Mouse (Mus musculus) hindbrain, embryonic 11.5 days (tissue): ENCODE results near the gene Galnt4. TPM values are rescaled to one million over a fixed set of nuclear protein-coding genes. Genes with fewer than 3 reads are reported as not detected.

Experiments
- ATAC-seq: fragments of 200-750 bp; cut with Nextera tagmentation; 2 replicates; pipeline ENCODE4 v1.8.0; 2017; ENCODE audit warnings: mild to moderate bottlenecking, moderate TSS enrichment, moderate library complexity; ENCODE audit not compliant: low FRiP score
- DNase-seq: peaks from one replicate; pipeline ENCODE4 v3.0.0-alpha.2; 2015; ENCODE audit warnings: low spot score
- H3K27ac ChIP-seq: fragments of 300-500 bp; sonication (generic); 2 replicates; pipeline ENCODE4 v1.5.1; 2014; ENCODE audit warnings: mild to moderate bottlenecking, low read depth, low read length
- H3K27me3 ChIP-seq: fragments of 300-500 bp; sonication (generic); 2 replicates; pipeline ENCODE4 v1.6.1; 2014; ENCODE audit warnings: mild to moderate bottlenecking, low read length, moderate library complexity, mixed read lengths; ENCODE audit not compliant: control insufficient read depth, insufficient read depth
- H3K36me3 ChIP-seq: fragments of 300-500 bp; sonication (generic); 2 replicates; pipeline ENCODE4 v1.6.1; 2014; ENCODE audit warnings: mild to moderate bottlenecking, low read length, moderate library complexity, mixed read lengths; ENCODE audit not compliant: control insufficient read depth, insufficient read depth
- H3K4me1 ChIP-seq: fragments of 300-500 bp; sonication (generic); replicated peaks from 2 replicates; pipeline ENCODE4 v1.6.1; 2014; ENCODE audit warnings: low read length, mixed read lengths; ENCODE audit not compliant: control insufficient read depth, insufficient read depth
- H3K4me2 ChIP-seq: fragments of 300-500 bp; sonication (generic); replicated peaks from 2 replicates; pipeline ENCODE4 v1.6.1; 2014; ENCODE audit warnings: mild to moderate bottlenecking, low read depth, low read length
- H3K4me3 ChIP-seq: fragments of 300-500 bp; sonication (generic); 2 replicates; pipeline ENCODE4 v1.5.1; 2014; ENCODE audit warnings: low read depth, low read length
- H3K9ac ChIP-seq: fragments of 300-500 bp; sonication (generic); 2 replicates; pipeline ENCODE4 v1.6.1; 2014; ENCODE audit warnings: low read depth, low read length
- H3K9me3 ChIP-seq: fragments of 300-500 bp; sonication (generic); 2 replicates; pipeline ENCODE4 v1.6.1; 2016; ENCODE audit warnings: low read length; ENCODE audit not compliant: control insufficient read depth
- WGBS: fragments of 180-500 bp; shearing (Covaris S2); extraction: QIAGEN DNeasy Blood & Tissue Kit; methylation state at CpG from one replicate; pipeline ENCODE4 v1.1.7; 2014; 5-methylcytosine and 5-hydroxymethylcytosine counted together
- polyA plus RNA-seq: library from polyadenylated mRNA; unstranded; fragments of >200 nt; fragmentation: Nextera tagmentation; extraction: Ambion mirVana; gene quantifications from 2 replicates; pipeline ENCODE4 v1.2.1, GENCODE M21; 2014

The Galnt4 gene
- polyA plus RNA-seq, 1 experiment from 2014 or later: 4.2 TPM

DNA sequence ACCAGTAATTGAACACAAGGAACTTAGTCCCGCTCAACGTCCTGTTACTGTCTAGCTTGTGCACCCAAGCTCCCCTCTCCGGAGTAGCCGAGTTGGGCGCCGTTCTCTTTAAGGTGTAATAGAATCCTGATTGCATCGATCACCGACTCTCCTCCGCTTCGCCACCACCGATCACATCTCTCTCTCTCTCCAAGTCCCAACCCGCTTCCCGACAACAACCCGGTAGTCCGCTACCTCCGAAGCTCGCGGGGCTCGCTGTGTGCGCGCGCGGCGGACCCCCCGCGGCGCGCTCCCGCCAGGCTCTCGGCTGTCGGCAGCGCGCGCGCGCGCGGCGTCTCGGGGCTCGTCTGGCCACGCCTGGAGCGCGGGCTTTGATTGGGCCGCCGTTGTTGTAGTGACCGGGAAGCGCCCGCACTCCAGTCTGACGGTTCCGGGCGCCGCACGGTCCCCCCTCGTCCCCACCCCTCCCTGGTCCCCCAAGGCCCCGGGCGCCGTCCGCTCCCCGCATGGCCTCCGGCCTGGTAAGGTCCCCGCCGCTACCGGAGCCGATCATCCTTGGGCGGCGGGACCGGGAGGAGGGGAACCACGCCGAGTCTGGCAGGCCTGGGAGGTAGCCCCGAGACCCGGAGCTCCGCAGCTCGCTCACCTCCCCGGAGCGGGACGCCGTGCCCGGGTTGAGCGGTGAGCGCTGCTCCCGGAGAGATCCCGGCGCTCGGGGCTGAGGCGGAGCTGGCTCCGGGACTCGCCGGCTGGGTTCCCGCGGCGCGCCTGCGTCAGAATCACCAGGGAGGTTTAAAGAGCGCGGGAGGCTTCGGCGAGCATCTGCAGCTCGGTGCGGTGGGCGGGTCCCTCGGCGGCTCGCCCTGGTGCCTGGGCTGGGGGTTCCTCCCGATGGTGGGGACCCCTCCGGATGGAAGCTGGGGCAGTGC, 992 bp upstream of the Galnt4 start, which contains the start of gene Poc1b:
TSS of gene Poc1b (plus strand) at position 334 of the 929 bp plus-strand sequence.
- Histone ChIP-seq H3K4me3 (peak within 1 kb of the TSS; percentile 83), H3K9me3 (no peaks in the 10 kb centered on the region), H3K36me3 (peaks cover 8% of the 10 kb centered on the region; the same call in 1 of the 2 replicates), H3K4me1 (no peaks in the 10 kb centered on the region; the same call in 1 of the 2 replicates), H3K9ac (peak within 1 kb of the TSS; percentile 84), H3K4me2 (peak within 1 kb of the TSS; percentile 88), H3K27me3 (no peaks in the 10 kb centered on the region), H3K27ac (peak within 1 kb of the TSS; percentile 82)
- peak; percentile 93 for DNase-seq
- ATAC-seq: peak; percentile 95
- under 1% methylated on average over 82 of the region's 106 CpGs for WGBS

DNA sequence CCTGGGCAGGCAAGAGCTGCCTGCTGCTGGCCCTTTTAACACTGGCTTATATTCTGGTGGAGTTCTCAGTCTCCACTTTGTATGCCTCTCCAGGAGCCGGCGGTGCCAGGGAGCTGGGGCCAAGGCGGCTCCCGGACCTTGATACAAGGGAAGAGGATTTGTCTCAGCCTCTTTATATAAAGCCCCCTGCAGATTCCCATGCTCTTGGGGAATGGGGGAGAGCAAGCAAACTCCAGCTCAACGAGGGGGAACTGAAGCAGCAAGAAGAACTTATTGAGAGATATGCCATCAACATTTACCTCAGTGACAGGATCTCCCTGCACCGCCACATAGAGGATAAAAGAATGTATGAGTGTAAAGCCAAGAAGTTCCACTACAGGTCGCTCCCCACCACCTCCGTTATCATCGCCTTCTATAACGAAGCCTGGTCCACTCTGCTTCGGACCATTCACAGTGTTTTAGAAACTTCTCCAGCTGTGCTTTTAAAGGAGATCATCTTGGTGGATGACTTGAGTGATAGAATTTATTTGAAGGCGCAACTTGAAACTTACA, 548 bp downstream of the Galnt4 start:
- Histone ChIP-seq H3K4me1 (no peaks in the 10 kb centered on the region; the same call in 1 of the 2 replicates), H3K4me2 (peak overlapping the region; percentile 88), H3K9me3 (no peaks in the 10 kb centered on the region), H3K27me3 (no peaks in the 10 kb centered on the region), H3K4me3 (peak overlapping the region; percentile 83), H3K9ac (peak overlapping the region; percentile 84), H3K36me3 (peaks cover 8% of the 10 kb centered on the region; the same call in 1 of the 2 replicates), H3K27ac (no peak overlapping the region)
- peak; percentile 4; the same call in 1 of the 2 replicates for ATAC-seq
- DNase-seq: no peak
- 30% methylated on average over 12 of the region's 12 CpGs for WGBS

DNA sequence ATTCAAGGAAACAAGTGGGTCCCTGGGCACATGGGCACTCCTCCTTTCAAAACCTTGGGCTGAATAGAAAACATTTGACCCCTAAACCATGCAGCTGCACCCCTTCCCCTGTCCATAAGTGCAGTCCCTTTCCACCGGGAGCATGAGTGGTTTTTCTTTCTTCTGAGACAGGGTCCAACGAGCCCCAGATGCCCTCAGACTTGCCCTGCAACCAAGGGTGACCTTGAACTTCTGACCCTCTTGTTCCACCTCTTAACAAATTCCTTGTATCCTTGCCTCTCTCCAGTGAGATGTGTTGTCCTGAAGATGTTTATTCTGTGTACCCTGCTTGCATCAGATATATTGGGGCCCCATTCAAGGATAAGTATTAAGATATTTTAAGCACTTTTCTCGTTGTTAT, 5.6 kb downstream of the Galnt4 start:
- Histone ChIP-seq H3K4me2 (no peak overlapping the region), H3K4me1 (no peaks in the 10 kb centered on the region; the same call in 1 of the 2 replicates), H3K4me3 (no peak overlapping the region), H3K9me3 (no peaks in the 10 kb centered on the region), H3K9ac (no peak overlapping the region), H3K27me3 (no peaks in the 10 kb centered on the region), H3K27ac (no peak overlapping the region), H3K36me3 (peaks cover 8% of the 10 kb centered on the region; the same call in 1 of the 2 replicates)
- ATAC-seq (no peak), DNase-seq (no peak)
- WGBS: 46% methylated on average over 3 of the region's 3 CpGs

DNA sequence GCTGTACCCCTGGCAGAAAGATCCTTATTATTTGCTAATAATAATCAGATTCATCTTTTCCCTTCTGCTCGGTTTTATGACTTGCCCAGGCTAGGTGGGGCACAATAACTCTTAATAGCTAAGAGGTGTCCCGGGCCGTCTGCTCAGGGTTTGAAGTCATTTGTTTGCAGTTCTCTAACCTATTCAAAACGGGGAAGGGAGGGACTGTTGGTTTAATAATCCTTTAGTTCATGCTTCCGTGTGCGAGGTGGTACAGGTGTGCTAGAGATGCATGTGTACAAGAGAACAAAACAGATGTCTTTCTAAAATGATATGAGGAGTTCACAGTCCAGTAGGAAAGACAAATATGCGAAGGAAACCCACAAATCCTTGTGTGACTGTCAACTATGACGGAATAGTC, 6.3 kb downstream of the Galnt4 start:
- Histone ChIP-seq H3K27me3 (no peaks in the 10 kb centered on the region), H3K4me2 (no peak overlapping the region), H3K4me3 (no peak overlapping the region), H3K36me3 (peaks cover 8% of the 10 kb centered on the region; the same call in 1 of the 2 replicates), H3K4me1 (no peaks in the 10 kb centered on the region; the same call in 1 of the 2 replicates), H3K9me3 (no peaks in the 10 kb centered on the region), H3K27ac (no peak overlapping the region), H3K9ac (no peak overlapping the region)
- 90% methylated on average over 8 of the region's 8 CpGs for WGBS
- DNase-seq (no peak), ATAC-seq (no peak)

DNA sequence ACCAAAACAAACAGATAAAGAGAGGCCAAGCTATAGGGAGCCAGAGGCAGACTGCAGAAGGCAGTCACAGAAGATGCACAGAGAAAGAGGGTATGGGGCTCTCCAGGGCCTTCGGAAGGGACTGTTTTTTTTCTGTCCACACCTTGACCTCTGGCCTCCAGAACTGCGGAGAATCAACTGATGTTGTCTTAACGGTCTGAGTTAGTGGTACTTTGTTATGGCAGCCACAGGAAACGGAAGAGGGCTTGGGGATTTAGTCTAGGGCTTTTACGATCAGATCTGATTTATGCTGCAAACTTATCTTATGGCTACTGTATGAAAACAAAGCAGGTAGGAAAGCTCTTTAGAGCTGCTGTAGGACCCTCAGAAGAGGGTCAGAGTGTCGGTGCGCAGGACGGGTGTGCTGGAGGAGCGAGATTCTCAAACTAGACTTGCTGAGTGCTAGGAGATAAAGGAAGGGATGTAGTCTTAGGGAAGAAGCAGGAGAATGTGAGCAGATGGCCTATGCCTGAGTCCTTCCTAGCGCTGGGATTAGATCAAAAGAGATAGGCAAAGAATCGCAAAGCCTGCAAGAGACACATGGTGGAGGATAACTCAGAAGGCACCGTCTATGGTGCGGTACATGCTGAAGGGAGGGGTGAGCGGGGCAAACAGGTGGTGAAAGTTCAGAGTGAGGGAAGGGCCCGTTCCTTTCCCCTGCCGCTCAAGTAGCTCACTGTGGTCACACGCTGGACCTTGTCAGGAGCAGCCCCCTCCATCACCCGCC, 7.7 kb downstream of the Galnt4 start:
- H3K27me3 ChIP-seq: no peaks in the 10 kb centered on the region
- 55% methylated on average over 18 of the region's 18 CpGs for WGBS
- no peaks in the 10 kb centered on the region; the same call in 1 of the 2 replicates for H3K4me1 ChIP-seq
- no peaks in the 10 kb centered on the region for H3K36me3 ChIP-seq
- DNase-seq (peak; percentile 4), ATAC-seq (no peak)
- H3K9ac ChIP-seq: no peak overlapping the region
- no peak overlapping the region for H3K27ac ChIP-seq
- H3K4me3 ChIP-seq: no peak overlapping the region
- no peak overlapping the region for H3K4me2 ChIP-seq
- H3K9me3 ChIP-seq: no peaks in the 10 kb centered on the region

DNA sequence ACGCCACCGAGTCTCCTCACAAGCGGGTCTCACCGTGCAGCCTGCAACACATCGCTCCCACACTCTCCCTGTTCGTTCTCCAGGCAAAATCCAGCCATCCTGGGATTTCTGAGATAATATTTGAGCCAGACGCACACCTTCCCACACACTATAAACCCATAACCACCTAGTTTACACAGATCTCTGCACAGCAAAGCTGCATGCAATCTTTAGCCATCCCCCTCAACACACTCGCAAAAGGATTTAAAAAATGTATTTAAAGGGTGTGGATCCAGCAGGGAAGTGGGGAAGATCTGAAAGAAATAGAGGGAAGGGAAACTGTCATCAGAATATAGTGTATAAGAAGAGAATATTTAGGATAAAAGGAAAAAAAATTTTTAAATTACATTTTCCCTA, 8.3 kb downstream of the Galnt4 start:
- Histone ChIP-seq H3K4me1 (no peaks in the 10 kb centered on the region; the same call in 1 of the 2 replicates), H3K4me2 (no peak overlapping the region), H3K9me3 (no peaks in the 10 kb centered on the region), H3K27me3 (no peaks in the 10 kb centered on the region), H3K27ac (no peak overlapping the region), H3K9ac (no peak overlapping the region), H3K36me3 (no peaks in the 10 kb centered on the region), H3K4me3 (no peak overlapping the region)
- DNase-seq (no peak), ATAC-seq (no peak)
- WGBS: 83% methylated on average over 8 of the region's 8 CpGs

DNA sequence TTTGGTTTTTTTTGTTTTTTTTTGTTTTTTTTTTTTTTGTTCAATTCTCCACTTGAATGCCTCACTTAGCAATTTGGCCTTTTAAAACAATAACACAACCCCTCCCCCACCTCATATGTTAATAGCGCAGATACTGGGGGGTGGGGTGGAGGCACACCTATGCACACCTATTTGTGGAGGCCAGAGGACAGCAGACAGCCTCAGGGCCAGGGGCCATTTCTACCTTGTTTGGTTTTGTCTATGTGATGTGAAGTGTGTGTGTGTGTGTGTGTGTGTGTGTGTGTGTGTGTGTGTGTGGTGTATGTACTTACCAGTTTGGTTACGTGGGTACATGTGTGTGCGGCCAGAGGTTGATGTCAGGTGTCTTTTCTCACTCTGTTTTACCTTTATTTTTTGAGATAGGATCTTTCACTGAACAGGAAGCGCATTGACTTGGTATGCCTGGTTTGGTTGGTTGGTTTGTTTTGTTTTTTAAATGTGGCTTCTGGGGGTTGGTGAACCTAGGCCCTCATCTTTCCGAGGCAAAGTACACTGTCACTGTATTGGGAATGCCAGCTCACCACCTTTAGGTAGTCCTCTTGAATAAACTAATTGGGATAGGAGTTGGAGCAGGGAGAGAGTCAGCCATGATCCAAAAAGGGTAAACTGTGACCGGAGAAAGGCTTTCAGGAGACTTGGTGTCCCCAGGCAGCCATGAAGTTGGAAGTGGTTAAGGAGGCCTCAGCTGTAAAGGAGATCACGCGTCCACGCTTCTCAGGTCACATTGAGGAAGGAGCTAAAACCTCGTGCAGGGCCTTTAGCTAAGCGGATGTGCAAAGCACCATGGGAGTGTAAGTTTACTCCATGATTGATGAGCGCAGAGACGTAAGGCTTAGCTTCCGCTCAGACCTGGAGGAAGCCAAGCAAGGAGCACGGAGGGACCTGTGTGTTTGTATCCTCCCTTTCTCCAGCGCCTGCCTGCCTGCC, 9.0 kb downstream of the Galnt4 start:
- Histone ChIP-seq H3K4me3 (no peak overlapping the region), H3K36me3 (no peaks in the 10 kb centered on the region), H3K27me3 (no peaks in the 10 kb centered on the region), H3K27ac (no peak overlapping the region), H3K9ac (no peak overlapping the region), H3K9me3 (no peaks in the 10 kb centered on the region), H3K4me1 (no peaks in the 10 kb centered on the region; the same call in 1 of the 2 replicates), H3K4me2 (no peak overlapping the region)
- 84% methylated on average over 16 of the region's 16 CpGs for WGBS
- DNase-seq (no peak), ATAC-seq (no peak)
